Mouse (Mus musculus) heart, embryonic 11.5 days (tissue): ENCODE measurements around the gene Dhps. TPM values are rescaled to one million over a fixed set of nuclear protein-coding genes. Genes with fewer than 3 reads are reported as not detected.

Experiments
- ATAC-seq: fragments of 200-750 bp; cut with Nextera tagmentation; replicated peaks from 2 replicates; pipeline ENCODE4 v1.8.0; 2017; ENCODE audit warnings: moderate library complexity; ENCODE audit not compliant: insufficient number of reproducible peaks, low FRiP score, low TSS enrichment
- H3K27ac ChIP-seq: fragments of 300-500 bp; sonication (generic); 2 replicates; pipeline ENCODE4 v1.5.1; 2014; ENCODE audit warnings: mild to moderate bottlenecking, low read depth, low read length
- H3K27me3 ChIP-seq: fragments of 300-500 bp; sonication (generic); 2 replicates; pipeline ENCODE4 v1.6.1; 2014; ENCODE audit warnings: mild to moderate bottlenecking, low read length, mixed read lengths; ENCODE audit not compliant: control insufficient read depth, insufficient read depth
- H3K36me3 ChIP-seq: fragments of 300-500 bp; sonication (generic); 2 replicates; pipeline ENCODE4 v1.6.1; 2014; ENCODE audit warnings: mild to moderate bottlenecking, low read length, moderate library complexity, mixed read lengths; ENCODE audit not compliant: control insufficient read depth, insufficient read depth
- H3K4me1 ChIP-seq: fragments of 300-500 bp; sonication (generic); 2 replicates; pipeline ENCODE4 v1.6.1; 2014; ENCODE audit warnings: low read length; ENCODE audit not compliant: control insufficient read depth, insufficient read depth
- H3K4me2 ChIP-seq: fragments of 300-500 bp; sonication (generic); 2 replicates; pipeline ENCODE4 v1.6.1; 2014; ENCODE audit warnings: mild to moderate bottlenecking, moderate library complexity
- H3K4me3 ChIP-seq: fragments of 300-500 bp; sonication (generic); 2 replicates; pipeline ENCODE4 v1.5.1; 2014; ENCODE audit warnings: low read depth, low read length
- H3K9ac ChIP-seq: fragments of 300-500 bp; sonication (generic); 2 replicates; pipeline ENCODE4 v1.6.1; 2014; ENCODE audit warnings: mild to moderate bottlenecking, low read depth, low read length, moderate library complexity
- H3K9me3 ChIP-seq: fragments of 300-500 bp; sonication (generic); replicated peaks from 2 replicates; pipeline ENCODE4 v1.6.1; 2016; ENCODE audit warnings: low read length; ENCODE audit not compliant: control insufficient read depth
- WGBS: fragments of 180-500 bp; shearing (Covaris S2); extraction: QIAGEN DNeasy Blood & Tissue Kit; methylation state at CpG from one replicate; pipeline ENCODE4 v1.1.7; 2014; ENCODE audit not compliant: insufficient replicate concordance; 5-methylcytosine and 5-hydroxymethylcytosine counted together
- polyA plus RNA-seq: library from polyadenylated mRNA; unstranded; fragments of >200 nt; fragmentation: Nextera tagmentation; extraction: Ambion mirVana; gene quantifications from 2 replicates; pipeline ENCODE4 v1.2.1, GENCODE M21; 2014

Dhps gene
- 57.6 and 60.0 TPM in 2 replicates for polyA plus RNA-seq

- Histone ChIP-seq H3K4me1 (peaks cover 8% of the 10 kb centered on the region), H3K4me2 (peak within 1 kb of the TSS; percentile 80), H3K27ac (peak within 1 kb of the TSS; percentile 96), H3K9me3 (no peaks in the 10 kb centered on the region), H3K36me3 (peaks cover 27% of the 10 kb centered on the region), H3K9ac (peak within 1 kb of the TSS; percentile 97), H3K27me3 (no peaks in the 10 kb centered on the region), H3K4me3 (peak within 1 kb of the TSS; percentile 97)
- under 1% methylated on average over 68 of the region's 68 CpGs for WGBS
- ATAC-seq: peak; percentile 81
These were observed at the start of gene Dhps for GRCm38 (mm10) chr8:85071514-85072281. Gene Dhps, plus strand, starts transcription at chr8:85071757.

- no peak for ATAC-seq
- peak overlapping the region; percentile 96; the same call in 1 of the 2 replicates for H3K4me3 ChIP-seq
- WGBS: 96% methylated on average over 3 of the region's 3 CpGs
These were observed 47.7 kb upstream of the Dhps start for GRCm38 (mm10) chr8:85023846-85024245.

GRCm38 (mm10) chr8:85025098-85025932, 46.2 kb upstream of the Dhps start, which contains the start of gene Asna1:
Gene Asna1, minus strand, starts transcription at chr8:85025281.
- H3K4me3 ChIP-seq: peak within 1 kb of the TSS; percentile 96
- H3K9ac ChIP-seq: peak within 1 kb of the TSS; percentile 85
- peak; percentile 85 for ATAC-seq
- WGBS: 6% methylated on average over 30 of the region's 30 CpGs
- H3K4me1 ChIP-seq: peaks cover 31% of the 10 kb centered on the region
- H3K27ac ChIP-seq: peak within 1 kb of the TSS; percentile 77
- H3K36me3 ChIP-seq: peaks cover 18% of the 10 kb centered on the region
- no peaks in the 10 kb centered on the region for H3K27me3 ChIP-seq
- H3K9me3 ChIP-seq: no peaks in the 10 kb centered on the region
- peak within 1 kb of the TSS; percentile 91 for H3K4me2 ChIP-seq

More at GRCm38 (mm10) chr8:85023846-85024245, 47.7 kb upstream of the Dhps start:
- peaks cover 15% of the 10 kb centered on the region for H3K36me3 ChIP-seq
- H3K9me3 ChIP-seq: no peaks in the 10 kb centered on the region
- H3K4me2 ChIP-seq: peak overlapping the region; percentile 91
- H3K27me3 ChIP-seq: no peaks in the 10 kb centered on the region
- peaks cover 26% of the 10 kb centered on the region for H3K4me1 ChIP-seq
- no peak overlapping the region for H3K9ac ChIP-seq
- no peak overlapping the region for H3K27ac ChIP-seq

- peak; percentile 81 for ATAC-seq
- Histone ChIP-seq H3K4me1 (peaks cover 31% of the 10 kb centered on the region), H3K4me2 (peak within 1 kb of the TSS; percentile 91), H3K27me3 (no peaks in the 10 kb centered on the region), H3K27ac (peak within 1 kb of the TSS; percentile 77), H3K9me3 (no peaks in the 10 kb centered on the region), H3K4me3 (peak within 1 kb of the TSS; percentile 96), H3K9ac (peak within 1 kb of the TSS; percentile 99), H3K36me3 (peaks cover 18% of the 10 kb centered on the region)
- under 1% methylated on average over 75 of the region's 75 CpGs for WGBS
These were observed 44.7 kb upstream of the Dhps start, which contains the start of gene Trir for GRCm38 (mm10) chr8:85026670-85027515. Gene Trir, plus strand, starts transcription at chr8:85026823.

- Histone ChIP-seq H3K4me1 (peaks cover 31% of the 10 kb centered on the region), H3K27ac (peak overlapping the region; percentile 77), H3K9me3 (no peaks in the 10 kb centered on the region), H3K27me3 (no peaks in the 10 kb centered on the region), H3K4me3 (peak overlapping the region; percentile 96), H3K4me2 (peak overlapping the region; percentile 91), H3K36me3 (peaks cover 17% of the 10 kb centered on the region), H3K9ac (peak overlapping the region; percentile 99)
- under 1% methylated on average over 13 of the region's 13 CpGs for WGBS
- no peak for ATAC-seq
These were observed 44.1 kb upstream of the Dhps start for GRCm38 (mm10) chr8:85027516-85027855.

- Histone ChIP-seq H3K4me2 (peak overlapping the region; percentile 91), H3K4me1 (peaks cover 31% of the 10 kb centered on the region), H3K9ac (peak overlapping the region; percentile 99), H3K9me3 (no peaks in the 10 kb centered on the region), H3K27ac (no peak overlapping the region), H3K4me3 (peak overlapping the region; percentile 96), H3K27me3 (no peaks in the 10 kb centered on the region), H3K36me3 (peaks cover 18% of the 10 kb centered on the region)
- WGBS: 26% methylated on average over 2 of the region's 2 CpGs
- no peak for ATAC-seq
These were observed 43.6 kb upstream of the Dhps start for GRCm38 (mm10) chr8:85027922-85028321.

GRCm38 (mm10) chr8:85029271-85029670, 42.3 kb upstream of the Dhps start:
- Histone ChIP-seq H3K9me3 (no peaks in the 10 kb centered on the region), H3K4me3 (no peak overlapping the region), H3K9ac (no peak overlapping the region), H3K36me3 (peaks cover 17% of the 10 kb centered on the region), H3K4me2 (0 out of 2 replicates have a peak overlapping the region, but pooled peaks have one; percentile 91), H3K27me3 (no peaks in the 10 kb centered on the region), H3K4me1 (peaks cover 29% of the 10 kb centered on the region), H3K27ac (no peak overlapping the region)
- WGBS: 85% methylated on average over 14 of the region's 14 CpGs
- ATAC-seq: no peak
